Mouse (Mus musculus) CH12.LX (cell line): ENCODE results near the gene Tle3. TPM values are rescaled to one million over a fixed set of nuclear protein-coding genes. Genes with fewer than 3 reads are reported as not detected.

Source experiments
- DNase-seq: peaks from one replicate; pipeline ENCODE4 v3.0.0-alpha.2; 2013; ENCODE audit errors: extremely low read depth
- H3K27ac ChIP-seq: 2 replicates; pipeline ENCODE4 v1.5.1; 2012; ENCODE audit warnings: low read depth, mild to moderate bottlenecking, control low read depth, moderate library complexity; ENCODE audit not compliant: insufficient read depth
- H3K27me3 ChIP-seq: replicated peaks from 2 replicates; pipeline ENCODE3; 2012; ENCODE audit warnings: inconsistent platforms
- H3K36me3 ChIP-seq, 2 experiments: replicated peaks in 1 of 2; 2 replicates each; pipeline versions ENCODE3 to v1.6.1; 2012; ENCODE audit warnings: inconsistent platforms in 1 of 2, low read length in 1 of 2, mild to moderate bottlenecking in 1 of 2, mixed read lengths in 1 of 2, moderate library complexity in 1 of 2; ENCODE audit not compliant: control insufficient read depth in 1 of 2, insufficient read depth in 1 of 2
- H3K4me1 ChIP-seq, 2 experiments: 2 replicates each; pipeline ENCODE4 v1.6.1; 2012; ENCODE audit warnings: inconsistent platforms in 1 of 2, moderate library complexity in 1 of 2; ENCODE audit not compliant: insufficient read depth in 2 of 2, control insufficient read depth in 1 of 2
- H3K4me2 ChIP-seq: 2 replicates; pipeline ENCODE4 v1.6.1; 2012; ENCODE audit warnings: low read depth, mild to moderate bottlenecking, control low read depth; ENCODE audit not compliant: poor library complexity, insufficient read depth, severe bottlenecking
- H3K4me3 ChIP-seq, 3 experiments: fragments of 150-350 bp in 1 of 3; sonication (generic) in 1 of 3; replicated peaks in 1 of 3; 2 replicates each; pipeline versions ENCODE3 to v1.5.1; 2011 to 2012; ENCODE audit warnings: low read depth in 2 of 3, low read length in 2 of 3, mild to moderate bottlenecking in 2 of 3, moderate library complexity in 2 of 3, control low read depth in 1 of 3, improper control_type of control experiment in 1 of 3, inconsistent platforms in 1 of 3, mixed read lengths in 1 of 3; ENCODE audit not compliant: poor library complexity in 1 of 3
- H3K79me2 ChIP-seq: replicated peaks from 2 replicates; pipeline ENCODE4 v1.6.1; 2012; ENCODE audit warnings: mild to moderate bottlenecking, moderate library complexity; ENCODE audit not compliant: control insufficient read depth, poor library complexity, insufficient read depth, severe bottlenecking; ENCODE audit errors: extremely low read depth
- H3K9ac ChIP-seq: 2 replicates; pipeline ENCODE4 v1.6.1; 2012; ENCODE audit warnings: low read depth, mild to moderate bottlenecking, control low read depth, moderate library complexity; ENCODE audit not compliant: insufficient read depth
- H3K9me3 ChIP-seq: replicated peaks from 2 replicates; pipeline ENCODE3; 2012; ENCODE audit warnings: low read length, inconsistent platforms, mixed read lengths
- BHLHE40 ChIP-seq: IDR thresholded peaks from 2 replicates; pipeline ENCODE4 v1.6.1; 2011; ENCODE audit warnings: mild to moderate bottlenecking, low read depth, low read length, improper control_type of control experiment
- CHD2 ChIP-seq: IDR thresholded peaks from 2 replicates; pipeline ENCODE4 v1.6.1; 2011; ENCODE audit warnings: low read length, improper control_type of control experiment
- ELF1 ChIP-seq: IDR thresholded peaks from 2 replicates; pipeline ENCODE4 v1.6.1; 2014; ENCODE audit warnings: low read depth, mild to moderate bottlenecking, inconsistent platforms, low read length, improper control_type of control experiment
- EP300 ChIP-seq: IDR thresholded peaks from 2 replicates; pipeline ENCODE4 v1.6.1; 2011; ENCODE audit warnings: low read length, improper control_type of control experiment
- ETS1 ChIP-seq: conservative IDR thresholded peaks from 2 replicates; pipeline ENCODE4 v1.6.1; 2012; ENCODE audit warnings: low read depth, mild to moderate bottlenecking, inconsistent platforms, low read length, improper control_type of control experiment, moderate library complexity
- HCFC1 ChIP-seq: IDR thresholded peaks from 2 replicates; pipeline ENCODE4 v1.6.1; 2012; ENCODE audit warnings: low read depth, mild to moderate bottlenecking, inconsistent platforms, low read length, improper control_type of control experiment
- IRF4 ChIP-seq: IDR thresholded peaks from 2 replicates; pipeline ENCODE4 v1.6.1; 2014; ENCODE audit warnings: low read depth, mild to moderate bottlenecking, inconsistent platforms, low read length, improper control_type of control experiment
- JUN ChIP-seq: IDR thresholded peaks from 2 replicates; pipeline ENCODE4 v1.6.1; 2011; ENCODE audit warnings: low read depth, mild to moderate bottlenecking, low read length, improper control_type of control experiment, moderate library complexity; ENCODE audit not compliant: insufficient read depth
- JUND ChIP-seq: conservative IDR thresholded peaks from 2 replicates; pipeline ENCODE4 v1.6.1; 2011; ENCODE audit warnings: low read depth, low read length, improper control_type of control experiment
- KAT2A ChIP-seq: IDR thresholded peaks from 2 replicates; pipeline ENCODE4 v1.6.1; 2012; ENCODE audit warnings: low read length, improper control_type of control experiment, inconsistent platforms; ENCODE audit not compliant: insufficient replicate concordance
- MAX ChIP-seq: IDR thresholded peaks from 2 replicates; pipeline ENCODE4 v1.6.1; 2011; ENCODE audit warnings: low read length, improper control_type of control experiment
- MAZ ChIP-seq: IDR thresholded peaks from 2 replicates; pipeline ENCODE4 v1.6.1; 2012; ENCODE audit warnings: low read depth, mild to moderate bottlenecking, inconsistent platforms, low read length, improper control_type of control experiment, moderate library complexity
- MEF2A ChIP-seq: IDR thresholded peaks from 2 replicates; pipeline ENCODE4 v1.6.1; 2014; ENCODE audit warnings: low read depth, mild to moderate bottlenecking, inconsistent platforms, low read length, improper control_type of control experiment, borderline replicate concordance
- NELFE ChIP-seq: IDR thresholded peaks from 2 replicates; pipeline ENCODE4 v1.6.1; 2011; ENCODE audit warnings: low read depth, low read length, improper control_type of control experiment
- PAX5 ChIP-seq: IDR thresholded peaks from 2 replicates; pipeline ENCODE4 v1.6.1; 2012; ENCODE audit warnings: low read length, inconsistent platforms, mixed read lengths
- POLR2A ChIP-seq: IDR thresholded peaks from 2 replicates; pipeline ENCODE4 v1.6.1; 2011; ENCODE audit warnings: low read depth, mild to moderate bottlenecking, improper control_type of control experiment, low read length
- RCOR1 ChIP-seq: conservative IDR thresholded peaks from 2 replicates; pipeline ENCODE4 v1.6.1; 2012; ENCODE audit warnings: low read depth, mild to moderate bottlenecking, inconsistent platforms, low read length, improper control_type of control experiment
- SIN3A ChIP-seq: IDR thresholded peaks from 2 replicates; pipeline ENCODE4 v1.6.1; 2012; ENCODE audit warnings: low read length, improper control_type of control experiment, inconsistent platforms
- SMC3 ChIP-seq: IDR thresholded peaks from 2 replicates; pipeline ENCODE4 v1.6.1; 2011; ENCODE audit warnings: low read depth, low read length, improper control_type of control experiment
- TCF12 ChIP-seq: IDR thresholded peaks from 2 replicates; pipeline ENCODE4 v1.6.1; 2014; ENCODE audit warnings: low read depth, mild to moderate bottlenecking, inconsistent platforms, low read length, improper control_type of control experiment
- USF1 ChIP-seq: IDR thresholded peaks from 2 replicates; pipeline ENCODE4 v1.6.1; 2014; ENCODE audit warnings: low read depth, mild to moderate bottlenecking, inconsistent platforms, low read length, improper control_type of control experiment
- ZKSCAN1 ChIP-seq: IDR thresholded peaks from 2 replicates; pipeline ENCODE4 v1.6.1; 2012; ENCODE audit warnings: low read depth, inconsistent platforms, low read length, improper control_type of control experiment, borderline replicate concordance
- ZNF384 ChIP-seq: IDR thresholded peaks from 2 replicates; pipeline ENCODE4 v1.6.1; 2012; ENCODE audit warnings: low read depth, low read length, improper control_type of control experiment, inconsistent platforms
- dilution Hi-C: fragments of 300-500 bp; cut with MboI; formaldehyde crosslinking; loops from 2 replicates; pipeline ENCODE4 v1.14.3; 2020; ENCODE audit warnings: low sequenced_read_pairs; ENCODE audit not compliant: extremely low pct_unique_long_range_greater_than_20kb, extremely low pct_ligation_motif_present
- in situ Hi-C: fragments of 300-500 bp; cut with MboI; formaldehyde crosslinking; loops from 3 replicates; pipeline ENCODE4 v1.14.3; 2019; ENCODE audit warnings: low sequenced_read_pairs, low pct_ligation_motif_present, low pct_unique_long_range_greater_than_20kb, mixed read lengths
- polyA plus RNA-seq: library from polyadenylated mRNA; unstranded; fragments of >175 nt; gene quantifications from 2 replicates; pipeline ENCODE4 v1.2.1, GENCODE M21; 2012; ENCODE audit warnings: low read depth; ENCODE audit not compliant: insufficient read length
- total RNA-seq, 2 experiments: library from RNA; depleted of rRNA; stranded (reverse); fragments of 300-350 nt in 1 of 2; fragments of >200 nt in 1 of 2; gene quantifications; 2 replicates each; pipeline ENCODE4 v1.2.3; 2012 to 2014

Tle3 gene
- total and polyA plus RNA-seq, 3 experiments, result 8.1 to 29.1 (median 22.8) TPM

GRCm38 (mm10) chr9:61426493-61426892 is 54.3 kb downstream of the Tle3 start:
- no peak overlapping the region for H3K27ac ChIP-seq
- H3K36me3 ChIP-seq, result no peaks in the 10 kb centered on the region
- H3K4me3 ChIP-seq, result no peak overlapping the region
- no peaks in the 10 kb centered on the region for H3K79me2 ChIP-seq
- no peak for DNase-seq
- in situ Hi-C loops, result no loop called here
- dilution Hi-C loops, result no loop called here
- no peak for TF ChIP-seq IRF4
- no peak for TF ChIP-seq TCF12
- no peak for TF ChIP-seq ZKSCAN1
- no peak for TF ChIP-seq CHD2
- H3K4me2 ChIP-seq, result no peak overlapping the region
- H3K4me1 ChIP-seq, result peaks cover 11 to 21% of the 10 kb centered on the region in 2 experiments
- H3K9ac ChIP-seq, result no peak overlapping the region
- H3K9me3 ChIP-seq, result peaks cover 16% of the 10 kb centered on the region
- H3K27me3 ChIP-seq, result no peaks in the 10 kb centered on the region

GRCm38 (mm10) chr9:61427051-61427450 is 54.9 kb downstream of the Tle3 start:
- H3K4me2 ChIP-seq, result no peak overlapping the region
- no peaks in the 10 kb centered on the region for H3K36me3 ChIP-seq
- H3K27me3 ChIP-seq, result no peaks in the 10 kb centered on the region
- peaks cover 14% of the 10 kb centered on the region for H3K9me3 ChIP-seq
- H3K4me3 ChIP-seq, result no peak overlapping the region
- TF ChIP-seq TCF12 (no peak), SMC3 (no peak), IRF4 (no peak), NELFE (no peak), MAZ (no peak), JUND (no peak), ETS1 (no peak), RCOR1 (no peak), MAX (no peak)
- no peak overlapping the region for H3K9ac ChIP-seq
- peaks cover 15 to 26% of the 10 kb centered on the region in 2 experiments for H3K4me1 ChIP-seq
- DNase-seq, result no peak
- in situ Hi-C loops (no loop called here), dilution Hi-C loops (no loop called here)
- no peak overlapping the region for H3K27ac ChIP-seq
- no peaks in the 10 kb centered on the region for H3K79me2 ChIP-seq

GRCm38 (mm10) chr9:61427901-61428300 is 55.7 kb downstream of the Tle3 start:
- H3K4me2 ChIP-seq, result no peak overlapping the region
- in situ Hi-C loops, result no loop called here
- no peaks in the 10 kb centered on the region for H3K36me3 ChIP-seq
- dilution Hi-C loops, result no loop called here
- H3K9ac ChIP-seq, result no peak overlapping the region
- no peak for TF ChIP-seq ZNF384
- TF ChIP-seq EP300, result no peak
- TF ChIP-seq NELFE, result no peak
- no peak for TF ChIP-seq HCFC1
- TF ChIP-seq POLR2A, result no peak
- TF ChIP-seq MAZ, result no peak
- TF ChIP-seq BHLHE40, result no peak
- TF ChIP-seq SIN3A, result no peak
- TF ChIP-seq JUN, result no peak
- no peak for TF ChIP-seq USF1
- TF ChIP-seq ZKSCAN1, result no peak
- TF ChIP-seq PAX5, result no peak
- no peak for TF ChIP-seq KAT2A
- no peak for TF ChIP-seq MEF2A
- no peak for TF ChIP-seq ELF1
- TF ChIP-seq RCOR1, result no peak
- no peaks in the 10 kb centered on the region for H3K79me2 ChIP-seq
- no peak overlapping the region for H3K27ac ChIP-seq
- peaks cover 23 to 34% of the 10 kb centered on the region in 2 experiments for H3K4me1 ChIP-seq
- no peak overlapping the region for H3K4me3 ChIP-seq
- H3K27me3 ChIP-seq, result no peaks in the 10 kb centered on the region
- DNase-seq, result no peak
- peaks cover 14% of the 10 kb centered on the region for H3K9me3 ChIP-seq
